Mouse (Mus musculus) lung, embryonic 14.5 days (tissue): ENCODE data around the gene Slc10a6. TPM values are rescaled to one million over a fixed set of nuclear protein-coding genes. Genes with fewer than 3 reads are reported as not detected.

Source experiments
- ATAC-seq: fragments of 200-750 bp; cut with Nextera tagmentation; 2 replicates; pipeline ENCODE4 v1.8.0; 2017; ENCODE audit warnings: mild to moderate bottlenecking, moderate TSS enrichment, moderate library complexity; ENCODE audit not compliant: insufficient read depth
- DNase-seq: peaks from one replicate; pipeline ENCODE4 v3.0.0-alpha.2; 2015
- H3K27ac ChIP-seq: fragments of 300-500 bp; sonication (generic); 2 replicates; pipeline ENCODE4 v1.5.1; 2014; ENCODE audit warnings: low read depth, mild to moderate bottlenecking, moderate library complexity
- H3K27me3 ChIP-seq: fragments of 300-500 bp; sonication (generic); 2 replicates; pipeline ENCODE4 v1.6.1; 2014; ENCODE audit warnings: low read length, control low read depth; ENCODE audit not compliant: insufficient read depth
- H3K36me3 ChIP-seq: fragments of 300-500 bp; sonication (generic); 2 replicates; pipeline ENCODE4 v1.6.1; 2014; ENCODE audit warnings: control low read depth; ENCODE audit not compliant: insufficient read depth
- H3K4me1 ChIP-seq: fragments of 300-500 bp; sonication (generic); 2 replicates; pipeline ENCODE4 v1.6.1; 2014; ENCODE audit warnings: antibody characterized with exemption, control low read depth; ENCODE audit not compliant: insufficient read depth
- H3K4me2 ChIP-seq: fragments of 300-500 bp; sonication (generic); 2 replicates; pipeline ENCODE4 v1.6.1; 2014; ENCODE audit warnings: mild to moderate bottlenecking
- H3K4me3 ChIP-seq: fragments of 300-500 bp; sonication (generic); 2 replicates; pipeline ENCODE4 v1.5.1; 2014; ENCODE audit warnings: low read depth, low read length
- H3K9ac ChIP-seq: fragments of 300-500 bp; sonication (generic); 2 replicates; pipeline ENCODE4 v1.6.1; 2014
- H3K9me3 ChIP-seq: fragments of 300-500 bp; sonication (generic); 2 replicates; pipeline ENCODE4 v1.6.1; 2016; ENCODE audit warnings: low read depth, low read length, control low read depth
- CTCF ChIP-seq: IDR thresholded peaks from 2 replicates; pipeline ENCODE4 v1.5.1; 2016; ENCODE audit warnings: antibody characterized with exemption, low read depth
- WGBS: fragments of 180-500 bp; shearing (Covaris S2); extraction: QIAGEN DNeasy Blood & Tissue Kit; methylation state at CpG from one replicate; pipeline ENCODE4 v1.1.7; 2014; 5-methylcytosine and 5-hydroxymethylcytosine counted together
- polyA plus RNA-seq: library from polyadenylated mRNA; unstranded; fragments of >200 nt; fragmentation: Nextera tagmentation; extraction: Ambion mirVana; gene quantifications from 2 replicates; pipeline ENCODE4 v1.2.1, GENCODE M21; 2014

Gene Slc10a6
- polyA plus RNA-seq, 1 experiment from 2014 or later: 0.71 TPM

DNA sequence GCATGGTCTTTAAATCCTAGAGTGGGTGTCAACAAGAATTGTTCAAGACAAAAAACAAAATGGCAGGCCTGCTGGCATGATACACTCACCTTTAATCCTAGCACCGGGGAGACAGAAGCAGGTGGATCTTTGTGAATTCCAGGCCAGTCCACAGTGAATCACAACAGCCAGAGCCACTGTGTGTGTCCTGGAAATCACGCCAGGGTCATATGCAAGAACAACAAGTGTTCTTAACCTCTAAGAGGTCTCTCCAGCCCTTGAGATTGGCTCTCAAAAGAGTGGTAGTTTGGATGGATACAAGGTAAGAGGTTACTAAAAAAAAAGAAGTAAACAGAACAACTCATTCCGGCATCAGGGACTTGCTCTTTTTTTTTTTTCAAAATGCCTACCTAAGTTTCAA is 18.1 kb upstream of the Slc10a6 start:
- Histone ChIP-seq H3K9me3 (no peaks in the 10 kb centered on the region), H3K9ac (no peak overlapping the region), H3K36me3 (no peaks in the 10 kb centered on the region), H3K4me3 (no peak overlapping the region), H3K27me3 (no peaks in the 10 kb centered on the region), H3K4me2 (no peak overlapping the region), H3K4me1 (0 out of 2 replicates have a peak, but pooled peaks cover 6% of the 10 kb centered on the region), H3K27ac (no peak overlapping the region)
- ATAC-seq (no peak), DNase-seq (no peak)
- WGBS: 81% methylated on average over 3 of the region's 3 CpGs
- no peak for TF ChIP-seq CTCF

DNA sequence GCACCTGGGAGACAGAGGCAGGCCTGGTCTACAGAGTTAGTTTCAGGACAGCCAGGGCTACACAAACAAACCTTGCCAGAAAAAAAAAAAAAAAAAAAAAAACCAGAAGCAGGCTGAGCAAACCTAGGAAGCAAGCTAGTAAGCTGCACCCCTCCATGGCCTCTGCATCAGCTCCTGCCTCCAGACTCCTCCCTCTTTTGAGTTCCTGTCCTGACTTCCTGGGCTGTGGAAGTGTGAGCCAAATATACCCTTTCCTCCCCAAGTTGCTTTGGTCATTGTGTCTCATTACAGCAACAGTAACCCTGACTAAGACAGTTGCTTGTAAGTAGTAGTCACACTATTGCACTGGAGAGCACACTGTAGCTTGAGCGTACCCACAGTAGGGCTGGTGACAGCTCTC is 15.0 kb upstream of the Slc10a6 start:
- H3K9me3 ChIP-seq: no peaks in the 10 kb centered on the region
- 85% methylated on average over 1 of the region's 1 CpGs for WGBS
- peak; percentile 41 for DNase-seq
- H3K36me3 ChIP-seq: no peaks in the 10 kb centered on the region
- H3K9ac ChIP-seq: no peak overlapping the region
- H3K4me2 ChIP-seq: no peak overlapping the region
- no peak for TF ChIP-seq CTCF
- peak; percentile 44; the same call in 1 of the 2 replicates for ATAC-seq
- H3K4me1 ChIP-seq: 0 out of 2 replicates have a peak, but pooled peaks cover 6% of the 10 kb centered on the region
- H3K27ac ChIP-seq: no peak overlapping the region
- H3K4me3 ChIP-seq: no peak overlapping the region
- H3K27me3 ChIP-seq: no peaks in the 10 kb centered on the region

DNA sequence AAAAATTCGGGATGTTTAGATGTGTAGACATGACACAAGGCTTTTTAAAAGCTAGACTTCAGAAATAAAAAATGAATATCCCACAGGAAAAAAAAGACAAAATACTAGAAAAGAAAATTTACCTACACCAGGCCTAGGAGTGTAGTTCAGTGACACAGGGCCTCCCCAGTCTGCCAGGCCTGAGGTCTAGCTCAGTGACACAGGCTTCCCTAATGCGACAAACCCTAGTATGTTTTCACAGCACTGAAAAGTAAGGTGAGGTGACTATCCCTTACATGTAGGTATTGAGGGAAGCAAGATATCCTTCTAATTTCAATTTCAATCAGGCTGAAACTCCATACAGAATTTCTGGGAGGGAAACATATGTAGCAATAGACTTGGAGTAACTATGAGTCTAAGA is 8.0 kb upstream of the Slc10a6 start:
- Histone ChIP-seq H3K4me2 (no peak overlapping the region), H3K27ac (no peak overlapping the region), H3K9me3 (no peaks in the 10 kb centered on the region), H3K9ac (no peak overlapping the region), H3K36me3 (no peaks in the 10 kb centered on the region), H3K4me1 (no peaks in the 10 kb centered on the region), H3K27me3 (no peaks in the 10 kb centered on the region), H3K4me3 (no peak overlapping the region)
- 65% methylated on average over 2 of the region's 2 CpGs for whole genome bisulfite sequencing
- DNase-seq (no peak), ATAC-seq (no peak)
- TF ChIP-seq CTCF: no peak

DNA sequence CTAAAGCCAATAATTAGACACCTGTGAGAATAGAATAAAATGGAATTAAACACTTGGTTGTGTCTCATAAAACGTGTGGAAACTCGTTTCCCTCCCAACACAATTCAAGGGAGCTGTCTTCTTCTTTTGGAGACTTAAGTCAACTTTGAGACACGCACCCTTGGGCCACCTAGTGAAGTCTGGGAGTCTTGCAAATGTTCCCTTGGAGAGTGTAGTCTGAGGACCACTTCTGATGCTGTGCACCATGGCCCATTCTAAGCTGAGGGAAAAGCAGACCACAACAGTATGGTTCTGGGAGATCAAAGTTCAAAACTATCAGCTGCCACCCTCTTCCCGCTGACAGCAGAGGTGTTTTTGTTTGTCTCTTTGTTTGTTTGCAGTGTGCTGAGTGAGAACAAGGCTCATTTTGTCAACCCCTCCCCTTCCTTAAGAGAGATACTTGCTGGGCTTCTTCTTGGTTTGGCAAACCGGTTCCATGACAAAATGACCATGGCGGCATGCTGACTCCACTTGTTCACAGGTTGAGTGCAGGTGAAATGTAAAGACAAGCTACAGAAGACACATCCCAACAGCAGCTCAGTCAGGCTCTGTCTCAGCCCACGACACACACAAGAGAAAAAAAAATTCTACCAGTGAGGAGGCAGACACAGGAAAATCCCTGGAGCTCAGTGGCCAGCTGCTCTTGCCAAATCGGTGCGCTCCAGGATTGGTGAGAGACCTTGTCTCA is 814 bp upstream of the Slc10a6 start:
- TF ChIP-seq CTCF: no peak
- H3K4me1 ChIP-seq: no peaks in the 10 kb centered on the region

DNA sequence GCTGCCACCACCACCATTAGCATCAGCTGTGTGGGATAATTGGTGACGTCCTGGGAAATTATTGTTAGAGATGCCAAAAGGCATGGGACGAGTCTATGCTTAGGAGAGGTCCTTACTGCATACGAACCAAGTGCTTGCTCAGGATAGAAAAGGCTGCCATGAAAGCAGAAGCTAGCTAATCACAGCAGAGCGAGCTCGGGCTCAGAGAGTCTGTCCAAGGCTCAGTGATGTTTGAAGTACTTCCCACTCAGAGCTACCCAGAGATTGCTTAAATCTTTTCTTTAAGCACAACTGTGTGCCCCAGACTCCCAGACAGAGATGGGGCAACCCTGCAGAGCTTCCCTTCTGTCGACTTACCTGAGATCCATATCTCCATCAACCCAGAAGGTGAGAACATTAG is 704 bp downstream of the Slc10a6 start:
- Histone ChIP-seq H3K4me3 (no peak overlapping the region), H3K9me3 (no peaks in the 10 kb centered on the region), H3K4me1 (no peaks in the 10 kb centered on the region), H3K36me3 (no peaks in the 10 kb centered on the region), H3K27ac (0 out of 2 replicates have a peak overlapping the region, but pooled peaks have one; percentile 55), H3K4me2 (no peak overlapping the region), H3K27me3 (no peaks in the 10 kb centered on the region), H3K9ac (no peak overlapping the region)
- TF ChIP-seq CTCF: no peak
- 74% methylated on average over 6 of the region's 6 CpGs for WGBS
- no peak for DNase-seq
- ATAC-seq: 0 out of 2 replicates have a peak, but pooled peaks have one; percentile 2

More for the DNA sequence above, 814 bp upstream of the Slc10a6 start:
- H3K9ac ChIP-seq: no peak overlapping the region
- H3K9me3 ChIP-seq: no peaks in the 10 kb centered on the region
- H3K27me3 ChIP-seq: no peaks in the 10 kb centered on the region
- WGBS: 54% methylated on average over 9 of the region's 9 CpGs
- ATAC-seq: peak; percentile 69; the same call in 1 of the 2 replicates
- peak overlapping the region; percentile 52; the same call in 1 of the 2 replicates for H3K27ac ChIP-seq
- no peaks in the 10 kb centered on the region for H3K36me3 ChIP-seq
- DNase-seq: no peak
- no peak overlapping the region for H3K4me2 ChIP-seq
- no peak overlapping the region for H3K4me3 ChIP-seq

DNA sequence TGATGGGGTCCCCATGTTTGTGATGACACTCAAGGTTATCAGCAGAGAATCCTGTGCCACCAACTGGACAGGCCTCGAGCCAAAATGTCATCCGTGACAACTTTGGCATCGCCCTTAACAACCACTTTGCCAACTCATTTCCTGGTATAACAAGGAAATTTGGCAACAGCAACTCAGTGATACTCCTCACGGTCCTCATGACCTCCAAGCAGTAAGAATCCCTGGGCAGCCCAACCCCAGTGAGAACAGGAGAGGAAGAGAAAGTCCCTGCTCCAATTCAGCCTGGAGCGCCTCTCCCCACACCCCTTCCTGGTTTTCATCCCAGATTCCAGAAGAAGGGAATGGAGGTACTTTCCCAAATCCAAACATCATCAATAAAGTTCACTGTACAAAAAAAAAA is 4.4 kb downstream of the Slc10a6 start:
- Histone ChIP-seq H3K9ac (no peak overlapping the region), H3K27ac (no peak overlapping the region), H3K4me3 (no peak overlapping the region), H3K9me3 (no peaks in the 10 kb centered on the region), H3K4me1 (peaks cover 12% of the 10 kb centered on the region; the same call in 1 of the 2 replicates), H3K4me2 (no peak overlapping the region), H3K36me3 (no peaks in the 10 kb centered on the region), H3K27me3 (no peaks in the 10 kb centered on the region)
- WGBS: 86% methylated on average over 5 of the region's 5 CpGs
- ATAC-seq: no peak
- TF ChIP-seq CTCF: no peak
- DNase-seq: no peak

DNA sequence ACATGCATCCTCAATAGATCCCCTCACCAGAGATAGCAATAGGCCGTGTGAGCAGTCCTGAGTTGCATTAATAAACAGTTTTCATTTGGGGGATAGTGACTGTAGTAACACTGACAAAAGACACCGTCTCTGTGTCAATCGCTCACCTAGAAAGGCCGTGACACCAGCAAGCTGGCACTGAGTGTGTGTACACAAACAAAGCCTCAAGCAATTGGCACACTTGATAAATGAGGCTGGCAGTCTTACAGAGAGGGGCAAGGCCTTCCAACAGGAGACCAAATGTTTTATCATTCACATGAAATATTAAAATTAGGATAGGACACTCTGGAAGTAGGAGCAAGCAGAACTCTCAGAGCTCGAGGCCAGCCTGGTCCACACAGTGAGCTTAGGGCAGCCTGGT is 6.9 kb downstream of the Slc10a6 start:
- Histone ChIP-seq H3K4me2 (no peak overlapping the region), H3K4me1 (peaks cover 16% of the 10 kb centered on the region; the same call in 1 of the 2 replicates), H3K27ac (0 out of 2 replicates have a peak overlapping the region, but pooled peaks have one; percentile 96), H3K4me3 (no peak overlapping the region), H3K27me3 (no peaks in the 10 kb centered on the region), H3K9ac (no peak overlapping the region), H3K9me3 (no peaks in the 10 kb centered on the region), H3K36me3 (no peaks in the 10 kb centered on the region)
- TF ChIP-seq CTCF: no peak
- ATAC-seq: no peak
- DNase-seq: no peak
- WGBS: 56% methylated on average over 5 of the region's 5 CpGs
